Mouse (Mus musculus) heart, postnatal 0 days (tissue): ENCODE results near the gene Lrch1. TPM values are rescaled to one million over a fixed set of nuclear protein-coding genes. Genes with fewer than 3 reads are reported as not detected.
A peak's percentile ranks its signal among the peaks of the same experiment; 100 is the strongest.

Experiments used
- ATAC-seq: fragments of 200-750 bp; cut with Nextera tagmentation; 2 replicates; pipeline ENCODE4 v1.8.0; 2017; ENCODE audit warnings: low read depth, moderate number of reproducible peaks, moderate library complexity; ENCODE audit not compliant: insufficient read depth
- DNase-seq: peaks from one replicate; pipeline ENCODE4 v3.0.0-alpha.2; 2016; ENCODE audit warnings: low spot score
- H3K27ac ChIP-seq: fragments of 300-500 bp; sonication (generic); 2 replicates; pipeline ENCODE4 v1.5.1; 2014; ENCODE audit warnings: low read depth, mild to moderate bottlenecking
- H3K27me3 ChIP-seq: fragments of 300-500 bp; sonication (generic); 2 replicates; pipeline ENCODE4 v1.6.1; 2014; ENCODE audit warnings: low read length, mixed read lengths; ENCODE audit not compliant: control insufficient read depth, insufficient read depth
- H3K36me3 ChIP-seq: fragments of 300-500 bp; sonication (generic); replicated peaks from 2 replicates; pipeline ENCODE4 v1.6.1; 2014; ENCODE audit warnings: low read length, mixed read lengths; ENCODE audit not compliant: control insufficient read depth, insufficient read depth
- H3K4me1 ChIP-seq: fragments of 300-500 bp; sonication (generic); 2 replicates; pipeline ENCODE4 v1.6.1; 2014; ENCODE audit warnings: antibody characterized with exemption; ENCODE audit not compliant: control insufficient read depth, insufficient read depth
- H3K4me2 ChIP-seq: fragments of 300-500 bp; sonication (generic); 2 replicates; pipeline ENCODE4 v1.6.1; 2014; ENCODE audit warnings: low read depth, mild to moderate bottlenecking, low read length, moderate library complexity
- H3K4me3 ChIP-seq: fragments of 300-500 bp; sonication (generic); 2 replicates; pipeline ENCODE4 v1.5.1; 2014; ENCODE audit warnings: low read depth, low read length
- H3K9ac ChIP-seq: fragments of 300-500 bp; sonication (generic); replicated peaks from 2 replicates; pipeline ENCODE4 v1.6.1; 2014; ENCODE audit warnings: low read depth, low read length, mixed read lengths
- H3K9me3 ChIP-seq: fragments of 300-500 bp; sonication (generic); replicated peaks from 2 replicates; pipeline ENCODE4 v1.6.1; 2016; ENCODE audit warnings: low read length; ENCODE audit not compliant: control insufficient read depth
- CTCF ChIP-seq: IDR thresholded peaks from 2 replicates; pipeline ENCODE4 v1.5.1; 2016; ENCODE audit warnings: antibody characterized with exemption, control low read depth, low read depth
- EP300 ChIP-seq: IDR thresholded peaks from 2 replicates; pipeline ENCODE4 v1.6.1; 2016; ENCODE audit warnings: antibody characterized with exemption, low read depth
- WGBS: fragments of 180-500 bp; shearing (Covaris S2); extraction: QIAGEN DNeasy Blood & Tissue Kit; methylation state at CpG from one replicate; pipeline ENCODE4 v1.1.7; 2014; 5-methylcytosine and 5-hydroxymethylcytosine counted together
- polyA plus RNA-seq: library from polyadenylated mRNA; unstranded; fragments of >200 nt; fragmentation: Nextera tagmentation; extraction: Ambion mirVana; gene quantifications from 2 replicates; pipeline ENCODE4 v1.2.1, GENCODE M21; 2015
- total RNA-seq: library from RNA; depleted of rRNA; stranded (reverse); fragments of >200 nt; gene quantifications from 2 replicates; pipeline ENCODE4 v1.2.3, GENCODE M21; 2014; ENCODE audit warnings: low replicate concordance

The Lrch1 gene
- total and polyA plus RNA-seq, 2 experiments from 2014 or later, result 8.4 to 14.2 TPM

GRCm38 (mm10) chr14:74916075-74916474 is 31.6 kb downstream of the Lrch1 start:
- WGBS, result 91% methylated on average over 8 of the region's 8 CpGs
- TF ChIP-seq CTCF (no peak), EP300 (no peak)
- Histone ChIP-seq H3K4me1 (peaks cover 36% of the 10 kb centered on the region), H3K27me3 (no peaks in the 10 kb centered on the region), H3K27ac (no peak overlapping the region), H3K36me3 (peaks cover 6% of the 10 kb centered on the region; the same call in 1 of the 2 replicates), H3K4me3 (no peak overlapping the region), H3K9ac (no peak overlapping the region), H3K9me3 (no peaks in the 10 kb centered on the region), H3K4me2 (no peak overlapping the region)
- DNase-seq, result no peak
- no peak for ATAC-seq

DNA sequence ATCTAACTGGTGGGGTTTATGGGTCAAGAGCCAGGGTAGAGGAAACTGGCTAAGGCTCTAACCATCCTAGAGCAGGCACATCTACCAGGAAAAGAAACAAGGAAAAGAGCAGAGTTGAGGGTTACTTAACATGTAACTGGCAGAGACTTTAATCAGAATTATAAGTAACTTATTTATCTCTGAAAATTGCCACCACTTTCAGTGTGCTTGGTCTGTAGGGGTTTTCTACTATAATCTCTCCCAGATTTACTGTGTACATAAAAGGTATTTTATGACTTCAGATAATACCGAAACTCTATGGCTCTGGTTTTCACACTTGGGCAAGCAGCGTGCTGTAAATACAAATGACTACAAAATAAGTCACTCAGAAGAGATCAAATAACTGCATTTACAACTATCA is 32.0 kb downstream of the Lrch1 start:
- peaks cover 6% of the 10 kb centered on the region; the same call in 1 of the 2 replicates for H3K36me3 ChIP-seq
- DNase-seq, result no peak
- peaks cover 40% of the 10 kb centered on the region for H3K4me1 ChIP-seq
- no peak for ATAC-seq
- TF ChIP-seq EP300 (no peak), CTCF (no peak)
- H3K9me3 ChIP-seq, result no peaks in the 10 kb centered on the region
- H3K4me2 ChIP-seq, result no peak overlapping the region
- no peaks in the 10 kb centered on the region for H3K27me3 ChIP-seq
- H3K9ac ChIP-seq, result no peak overlapping the region
- 97% methylated on average over 2 of the region's 2 CpGs for WGBS
- no peak overlapping the region for H3K27ac ChIP-seq
- H3K4me3 ChIP-seq, result no peak overlapping the region

DNA sequence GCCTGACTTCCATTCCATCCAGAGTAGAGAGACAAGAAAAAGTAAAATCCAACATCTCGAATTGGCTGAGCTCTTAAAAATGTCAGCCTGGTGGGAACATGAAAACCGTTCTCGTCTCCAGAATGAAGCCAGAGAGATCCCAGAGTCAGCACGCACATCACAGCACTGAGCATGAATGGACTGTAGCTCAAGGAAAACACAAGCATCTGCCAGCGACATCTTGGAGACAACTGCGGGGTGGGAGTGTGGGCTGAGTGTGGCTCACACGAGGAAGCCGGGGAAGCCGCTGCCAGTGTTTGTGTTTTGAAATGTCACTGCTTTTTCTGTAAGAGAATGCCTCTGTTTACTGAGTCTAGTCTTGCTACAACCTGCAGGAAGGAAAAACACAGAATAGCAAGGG is 32.7 kb downstream of the Lrch1 start:
- ATAC-seq, result no peak
- H3K9me3 ChIP-seq, result no peaks in the 10 kb centered on the region
- no peak overlapping the region for H3K27ac ChIP-seq

DNA sequence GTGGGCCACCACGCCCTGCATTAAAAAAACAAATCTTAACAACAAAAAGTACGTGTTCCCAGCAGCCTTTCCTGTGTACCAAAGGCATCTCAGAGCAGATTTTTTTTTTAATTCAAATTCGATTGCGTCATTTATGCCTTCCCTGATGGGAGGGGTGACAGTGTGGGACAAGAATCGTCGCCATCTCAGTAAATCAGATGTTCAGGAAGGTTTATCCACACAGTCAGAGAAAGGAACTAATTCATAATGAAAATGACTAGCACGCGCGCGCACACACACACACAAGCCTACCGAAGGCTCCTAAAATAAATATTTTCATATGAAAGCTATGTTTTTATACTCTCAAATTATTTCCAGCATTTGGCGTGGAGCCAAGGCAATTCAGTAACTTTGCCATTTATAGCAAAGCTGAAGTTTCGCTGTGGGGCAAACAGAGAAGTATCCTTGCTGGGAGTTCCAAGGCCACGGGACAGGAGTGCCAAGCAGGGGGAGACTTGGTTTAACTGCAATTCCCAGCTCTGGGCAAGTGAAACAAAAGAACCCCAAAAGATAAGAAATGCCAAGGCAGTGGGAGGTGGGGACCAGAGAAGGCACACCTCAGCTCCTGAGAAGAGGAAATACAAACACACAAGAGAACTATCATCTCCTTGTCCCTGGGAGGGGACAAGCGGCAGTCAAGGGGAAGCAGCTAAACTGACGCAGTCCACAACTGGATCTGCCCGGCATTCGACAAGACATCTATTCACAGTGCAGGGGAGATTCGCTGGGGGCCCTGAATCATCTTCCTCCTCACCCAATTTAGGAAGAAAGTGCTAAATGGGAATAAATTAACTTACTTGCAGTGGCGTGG is 34.1 kb downstream of the Lrch1 start:
- no peak for ATAC-seq
- H3K9me3 ChIP-seq, result no peaks in the 10 kb centered on the region
- peak overlapping the region; percentile 61; the same call in 1 of the 2 replicates for H3K27ac ChIP-seq
- no peak for DNase-seq
- no peaks in the 10 kb centered on the region for H3K27me3 ChIP-seq
- peaks cover 42% of the 10 kb centered on the region for H3K4me1 ChIP-seq
- H3K4me2 ChIP-seq, result no peak overlapping the region
- H3K4me3 ChIP-seq, result no peak overlapping the region
- no peak for TF ChIP-seq EP300
- TF ChIP-seq CTCF, result no peak
- no peak overlapping the region for H3K9ac ChIP-seq
- no peaks in the 10 kb centered on the region for H3K36me3 ChIP-seq
- 62% methylated on average over 20 of the region's 20 CpGs for WGBS

More for the DNA sequence above, 32.7 kb downstream of the Lrch1 start:
- 49% methylated on average over 9 of the region's 9 CpGs for WGBS
- Histone ChIP-seq H3K4me3 (no peak overlapping the region), H3K4me2 (no peak overlapping the region), H3K4me1 (peaks cover 45% of the 10 kb centered on the region), H3K36me3 (0 out of 2 replicates have a peak, but pooled peaks cover under 1% of the 10 kb centered on the region), H3K27me3 (no peaks in the 10 kb centered on the region), H3K9ac (no peak overlapping the region)
- no peak for DNase-seq
- no peak for TF ChIP-seq CTCF
- no peak for TF ChIP-seq EP300

- Histone ChIP-seq H3K9ac (no peak overlapping the region), H3K4me2 (no peak overlapping the region), H3K27me3 (no peaks in the 10 kb centered on the region), H3K27ac (peak overlapping the region; percentile 67), H3K36me3 (no peaks in the 10 kb centered on the region), H3K4me1 (peaks cover 26% of the 10 kb centered on the region), H3K4me3 (no peak overlapping the region), H3K9me3 (no peaks in the 10 kb centered on the region)
- TF ChIP-seq CTCF, result no peak
- TF ChIP-seq EP300, result no peak
- DNase-seq, result no peak
- WGBS, result 39% methylated on average over 5 of the region's 5 CpGs
- peak; percentile 52; the same call in 1 of the 2 replicates for ATAC-seq
Measured at GRCm38 (mm10) chr14:74910363-74910762, 37.3 kb downstream of the Lrch1 start.

DNA sequence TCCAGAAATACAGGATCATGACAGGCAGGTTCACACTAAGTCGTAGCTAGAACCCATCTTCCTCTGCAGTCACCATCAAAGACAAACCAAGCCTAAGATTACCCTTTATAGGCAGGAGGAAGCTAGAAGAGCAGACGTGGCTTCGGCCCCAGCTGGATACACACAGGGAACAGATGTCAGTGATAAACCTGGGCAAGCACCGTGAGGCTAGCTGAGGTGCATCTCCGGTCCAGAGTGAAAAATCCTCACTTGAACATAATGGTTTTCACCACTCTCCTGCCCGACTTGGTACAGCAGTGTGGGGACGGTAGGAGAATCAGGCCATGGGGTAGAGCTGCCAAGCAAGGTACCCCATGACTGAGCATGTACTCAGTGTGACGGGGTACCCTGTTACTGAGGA is 38.7 kb downstream of the Lrch1 start:
- H3K4me1 ChIP-seq, result peaks cover 24% of the 10 kb centered on the region

More for the DNA sequence above, 38.7 kb downstream of the Lrch1 start:
- H3K9ac ChIP-seq, result no peak overlapping the region
- peak overlapping the region; percentile 20; the same call in 1 of the 2 replicates for H3K27ac ChIP-seq
- no peak for DNase-seq
- no peak overlapping the region for H3K4me3 ChIP-seq
- ATAC-seq, result no peak
- no peaks in the 10 kb centered on the region for H3K9me3 ChIP-seq
- H3K36me3 ChIP-seq, result no peaks in the 10 kb centered on the region
- TF ChIP-seq CTCF (no peak), EP300 (no peak)
- 70% methylated on average over 8 of the region's 8 CpGs for WGBS
- H3K27me3 ChIP-seq, result no peaks in the 10 kb centered on the region
- H3K4me2 ChIP-seq, result no peak overlapping the region
